Mouse (Mus musculus) cerebellum, postnatal 10 days (tissue): ENCODE results near the gene Nr3c2.
A peak's percentile ranks its signal among the peaks of the same experiment; 100 is the strongest.

Experiments used
- DNase-seq, 2 experiments: peaks; one replicate each; pipeline ENCODE4 v3.0.0; 2021; ENCODE audit warnings: mixed read lengths in 2 of 2

Nr3c2 gene

DNA sequence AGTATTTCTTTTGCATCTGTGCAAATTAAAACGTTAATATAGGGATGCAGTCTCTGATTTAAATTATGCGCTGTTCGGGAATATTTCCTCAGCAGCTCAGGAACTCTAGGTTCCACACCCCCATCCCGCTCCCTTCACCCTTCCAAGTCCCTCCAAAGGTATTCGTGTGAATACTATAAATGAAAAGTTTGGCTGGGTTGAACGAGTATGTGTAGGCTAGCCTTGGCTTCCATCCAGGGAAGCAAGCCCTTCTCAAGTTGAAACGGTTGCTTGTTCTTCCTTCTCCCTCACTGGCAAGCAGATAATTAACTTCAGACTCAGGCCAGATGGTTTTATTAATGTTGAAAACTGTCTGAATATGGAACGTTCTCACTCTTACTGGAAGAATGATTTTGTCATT lies 186.8 kb downstream of the Nr3c2 start:
- peak in 1 of 2 experiments; percentile 19 for DNase-seq

DNA sequence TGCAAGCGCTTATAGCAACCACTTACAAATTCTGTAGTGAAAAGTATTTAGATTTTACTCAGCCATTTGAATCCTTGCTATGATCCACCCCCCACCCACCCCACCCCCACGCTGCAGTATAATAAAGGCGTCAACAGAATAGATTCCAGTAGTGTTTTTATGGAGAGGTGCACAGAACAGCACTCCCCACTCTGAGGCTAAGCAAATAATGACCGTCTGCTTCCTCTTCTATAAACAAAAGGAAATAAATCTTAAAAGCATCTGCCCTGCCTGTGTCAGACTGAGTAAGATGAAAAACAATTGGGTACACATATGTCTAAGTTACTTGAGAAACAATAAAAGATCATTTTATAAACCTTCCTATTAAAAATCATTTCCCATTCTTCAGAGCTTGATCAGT lies 197.5 kb downstream of the Nr3c2 start:
- no peak for DNase-seq

DNA sequence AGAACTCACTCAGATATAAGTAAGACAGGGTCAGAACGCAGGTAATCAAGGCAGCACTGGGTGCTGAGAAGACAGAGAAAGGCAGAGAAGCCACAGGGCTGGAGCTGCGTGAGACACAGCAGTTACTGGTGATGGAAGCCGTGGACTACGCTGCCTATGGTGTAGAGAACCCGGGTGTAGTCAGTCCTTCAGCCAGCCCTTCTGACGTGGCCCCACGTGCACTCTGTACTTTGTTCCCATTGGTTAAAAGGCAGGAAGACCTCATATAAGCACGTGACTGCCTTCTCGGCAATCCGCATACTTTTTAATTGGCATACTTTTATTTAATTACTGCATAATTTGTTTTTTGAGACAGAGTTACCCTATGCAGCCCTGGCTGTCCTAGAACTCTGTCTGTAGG lies 198.9 kb downstream of the Nr3c2 start:
- DNase-seq: no peak

DNA sequence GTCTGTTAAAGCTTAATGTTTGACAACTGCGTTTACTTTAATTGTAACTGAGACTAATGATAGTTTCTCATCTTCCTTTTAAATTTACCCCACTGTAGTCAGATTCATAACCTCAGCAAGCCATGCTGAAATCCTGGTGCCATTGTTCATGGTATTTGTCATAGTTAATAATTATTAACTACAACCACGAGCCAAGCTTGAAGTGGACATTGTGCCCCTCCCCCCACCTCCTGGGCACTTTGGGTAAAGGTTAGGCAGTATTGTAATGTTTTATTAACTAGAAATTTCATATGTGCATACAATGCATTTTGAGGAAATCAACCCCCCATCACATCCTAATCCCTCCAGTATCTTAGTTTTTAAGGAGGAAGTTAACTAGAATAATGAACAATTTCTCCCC lies 201.1 kb downstream of the Nr3c2 start:
- no peak for DNase-seq

DNA sequence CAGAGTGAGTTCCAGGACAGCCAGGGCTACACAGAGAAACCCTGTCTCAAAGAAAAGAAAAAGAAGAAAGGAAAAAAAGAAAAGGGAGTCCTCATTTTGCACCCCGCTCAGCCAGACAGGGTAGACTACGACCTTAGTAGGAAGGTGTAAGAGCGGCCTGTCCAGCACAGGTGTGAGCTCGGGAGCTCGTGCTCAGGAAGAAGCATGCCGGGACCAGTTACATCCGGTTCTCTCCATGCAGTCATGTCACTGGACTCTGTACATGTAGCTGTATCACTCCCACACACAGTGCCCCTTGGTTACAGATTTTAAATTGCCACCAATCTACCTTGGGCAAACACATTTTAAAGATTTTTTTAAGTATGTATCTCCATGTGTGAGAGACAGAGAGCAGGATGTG lies 203.6 kb downstream of the Nr3c2 start:
- no peak for DNase-seq

DNA sequence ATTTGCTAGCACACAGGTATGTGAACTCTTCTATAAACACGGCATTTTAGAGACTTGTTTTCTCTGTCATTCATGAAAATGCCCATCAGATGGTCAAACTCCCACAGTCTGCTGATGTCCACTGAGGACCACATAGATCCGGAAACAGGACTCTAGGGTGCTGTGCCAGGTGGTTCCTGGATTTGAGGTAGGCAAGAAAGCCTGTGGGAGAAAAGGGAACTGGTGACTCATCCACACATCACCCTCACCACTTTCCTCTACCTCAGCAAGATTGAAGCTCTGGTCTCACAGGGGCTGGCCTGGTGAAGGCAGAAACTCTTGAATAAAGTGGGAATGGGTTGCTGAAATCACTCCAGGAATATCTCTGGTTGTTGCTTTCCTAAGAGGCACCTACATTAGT lies 213.5 kb downstream of the Nr3c2 start:
- no peak for DNase-seq

DNA sequence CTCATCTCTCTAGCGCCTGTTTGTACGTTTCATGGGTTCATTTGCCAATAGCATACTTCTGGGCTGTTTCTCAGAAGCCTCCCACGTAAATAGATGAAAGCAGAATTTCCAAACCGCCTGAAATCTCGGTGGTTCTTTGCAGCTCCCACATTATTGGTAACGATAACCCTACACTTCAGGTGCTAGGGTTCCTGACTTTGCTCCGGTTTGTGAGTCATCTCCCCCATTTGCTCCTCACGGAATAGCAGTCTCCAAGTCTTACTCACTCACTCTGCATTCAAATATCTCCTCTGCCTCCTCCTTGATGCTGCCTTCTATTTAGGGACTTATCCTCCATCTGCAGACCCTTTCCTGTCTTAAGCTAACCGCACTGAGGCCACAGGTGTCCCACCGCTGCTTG lies 215.5 kb downstream of the Nr3c2 start:
- DNase-seq: no peak

DNA sequence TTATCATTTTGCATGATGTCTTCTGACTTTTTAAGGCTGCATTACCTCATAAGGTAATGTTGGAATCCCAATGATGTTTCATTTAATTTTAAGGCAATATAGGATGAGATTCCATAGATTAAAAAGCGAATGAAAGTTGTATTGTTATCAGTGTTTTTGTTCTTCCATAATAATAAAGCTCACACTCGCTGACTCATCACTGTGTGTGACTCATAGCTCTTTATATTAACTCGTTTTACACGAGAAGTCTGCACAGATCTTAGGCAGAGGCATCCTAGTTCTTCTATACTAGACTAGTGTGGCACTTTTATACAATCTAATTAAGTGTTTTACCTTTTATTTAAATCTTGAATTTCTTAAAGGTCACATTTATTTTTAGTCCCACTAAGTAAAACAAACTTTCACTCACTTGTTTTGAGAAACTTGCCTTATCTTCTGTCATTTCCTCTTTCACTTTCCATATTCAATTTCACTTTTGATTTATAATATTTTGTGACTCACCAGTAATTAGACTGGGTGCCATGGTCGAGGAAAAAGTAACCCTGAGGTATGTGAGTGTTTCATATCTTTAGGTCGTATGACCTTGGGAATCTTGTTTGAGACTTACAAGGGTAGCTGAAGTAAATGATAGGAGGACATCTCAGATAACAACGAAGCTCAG lies 217.3 kb downstream of the Nr3c2 start:
- no peak for DNase-seq

DNA sequence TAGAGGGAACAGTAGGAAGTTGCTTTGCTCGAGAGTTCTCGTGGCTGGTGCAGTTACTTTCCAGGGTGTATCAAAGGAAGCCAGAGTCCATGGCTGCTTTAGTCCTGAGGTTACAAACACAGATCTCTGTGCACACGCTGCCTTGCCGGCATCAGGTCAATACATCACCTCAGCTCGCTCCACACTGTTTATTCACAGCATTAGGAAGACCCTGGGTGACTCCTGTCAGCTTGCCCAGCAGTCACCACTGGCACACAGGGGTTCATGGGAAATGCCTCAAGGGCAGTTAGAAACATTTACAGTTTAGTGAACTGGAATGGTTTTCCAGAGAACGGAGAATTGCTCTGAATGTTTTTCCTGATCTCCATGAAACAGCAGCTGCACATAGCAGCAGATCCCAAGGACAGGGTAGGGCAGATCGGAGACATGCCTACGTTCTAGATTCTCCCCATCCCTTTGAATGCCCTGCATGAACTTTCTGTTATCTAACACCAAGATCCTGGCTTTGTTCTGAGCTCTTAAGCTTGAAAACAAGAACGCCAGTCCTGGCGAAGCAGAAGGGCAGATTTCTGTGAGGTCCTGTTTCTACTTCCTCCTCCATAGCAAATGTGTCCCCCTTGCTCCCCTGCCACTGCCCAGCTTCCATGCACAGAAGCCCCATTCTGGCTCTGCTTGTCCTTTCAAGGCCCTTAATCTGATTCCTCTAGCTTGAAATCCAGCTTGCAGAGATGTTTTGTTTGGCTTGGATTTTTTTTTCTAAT lies 221.7 kb downstream of the Nr3c2 start:
- DNase-seq: peak; percentile 12

DNA sequence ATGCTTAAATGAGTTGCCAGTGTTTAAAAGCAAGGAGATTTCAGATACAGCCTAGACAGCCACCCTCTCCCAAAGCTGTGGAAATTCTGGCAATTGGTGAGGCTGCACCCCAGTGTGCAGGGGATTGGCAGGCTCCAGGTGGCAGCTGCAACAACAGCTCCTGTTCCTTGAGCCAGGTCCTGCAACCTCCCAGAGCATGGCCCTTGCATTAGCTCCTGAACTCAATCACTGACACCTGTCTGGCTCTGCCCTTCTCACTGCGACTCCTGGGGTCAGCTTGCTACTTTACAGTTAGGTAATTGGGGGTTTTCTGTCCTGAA lies 222.3 kb downstream of the Nr3c2 start:
- peak; percentile 37 to 64 for DNase-seq

DNA sequence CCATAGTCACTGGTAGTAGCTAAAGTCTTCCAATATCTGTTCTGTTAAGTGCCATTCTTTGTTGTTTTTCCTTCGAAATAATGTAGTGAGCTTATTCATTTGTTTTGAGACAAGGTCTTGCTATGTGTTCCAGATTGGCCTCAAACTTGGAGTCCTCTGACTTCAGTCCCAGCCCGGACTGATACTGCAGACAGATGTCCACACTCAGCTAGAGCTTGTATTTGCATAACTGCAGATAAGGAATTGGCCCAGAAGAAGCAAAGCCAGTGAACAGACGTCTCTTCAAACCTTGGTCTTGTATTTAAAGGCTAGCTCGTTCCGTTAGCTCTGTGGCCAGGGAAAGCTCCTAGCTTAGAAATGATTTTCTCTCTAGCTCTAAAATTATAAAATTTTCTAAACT lies 223.1 kb downstream of the Nr3c2 start:
- DNase-seq: peak in 1 of 2 experiments; percentile 6

DNA sequence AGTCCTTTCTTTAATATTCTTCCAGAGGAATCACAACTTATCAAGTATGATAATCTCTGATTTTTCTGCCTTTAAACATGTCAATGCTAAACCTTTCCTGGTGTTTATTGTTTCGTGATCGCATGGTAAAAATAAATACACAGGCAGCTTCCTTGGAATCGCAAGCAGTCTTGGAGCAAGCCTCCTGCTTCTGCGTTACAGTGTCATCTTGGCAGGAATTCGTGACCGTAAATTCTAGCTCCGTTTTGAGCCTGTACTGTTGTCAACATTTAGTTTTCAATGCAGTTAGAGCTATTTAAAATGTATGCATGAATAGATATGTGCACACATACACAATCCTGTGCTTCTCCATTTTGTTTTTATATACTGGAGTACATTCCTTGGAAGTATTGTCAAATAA lies 226.5 kb downstream of the Nr3c2 start:
- no peak for DNase-seq

DNA sequence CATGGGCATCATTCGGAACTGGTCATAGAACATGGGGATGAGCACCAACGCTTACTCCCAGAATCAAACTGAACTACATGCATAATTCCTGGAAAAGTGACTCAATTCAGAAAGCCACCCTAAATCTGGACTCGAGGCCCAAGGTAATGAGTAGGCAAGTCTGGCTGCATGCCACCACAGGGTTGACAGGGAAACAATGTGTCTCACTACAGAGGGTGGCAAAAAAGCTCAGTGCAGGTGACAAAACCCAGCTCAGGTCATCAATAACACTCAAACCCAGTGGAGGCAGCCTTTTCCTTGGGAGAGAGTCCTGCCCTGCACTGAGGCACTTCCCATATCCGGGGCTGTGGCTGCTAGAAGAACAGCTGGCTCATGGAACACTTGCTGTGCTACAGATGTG lies 228.8 kb downstream of the Nr3c2 start:
- DNase-seq: no peak

DNA sequence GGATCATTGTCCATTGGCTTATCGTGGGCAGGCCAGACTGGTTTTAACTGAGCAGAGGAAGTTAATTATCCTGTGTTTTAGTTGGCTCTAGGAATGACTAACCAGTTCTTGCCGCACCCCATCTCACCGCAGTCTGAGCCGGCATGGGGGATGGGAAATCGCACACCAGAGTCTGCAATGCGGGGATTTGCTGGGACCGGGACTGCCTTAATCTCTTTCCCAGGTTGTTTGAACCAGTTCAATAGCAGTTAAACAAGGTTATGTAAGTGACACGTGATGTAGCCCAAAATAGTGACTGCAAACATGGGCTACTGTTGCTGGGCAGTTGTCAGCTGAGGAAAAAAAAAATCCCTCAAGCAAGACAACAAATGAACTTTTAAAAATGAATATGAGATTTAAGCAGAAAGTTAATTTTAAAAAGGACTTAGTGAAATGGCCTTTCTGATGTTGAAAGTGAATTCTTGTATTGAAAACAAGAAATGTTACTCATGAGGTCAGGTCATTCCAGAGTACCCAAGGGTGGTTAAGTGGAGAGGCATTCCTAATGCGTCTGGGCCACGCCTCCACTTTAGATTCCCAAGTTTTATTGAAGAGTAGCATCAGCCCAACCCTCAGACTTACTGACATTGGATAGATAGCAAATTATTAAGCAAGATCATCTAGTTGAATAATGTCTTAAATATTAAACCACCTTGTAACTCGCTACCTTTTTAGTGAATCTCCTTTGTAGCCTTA lies 233.8 kb downstream of the Nr3c2 start:
- peak; percentile 5 to 15 for DNase-seq

DNA sequence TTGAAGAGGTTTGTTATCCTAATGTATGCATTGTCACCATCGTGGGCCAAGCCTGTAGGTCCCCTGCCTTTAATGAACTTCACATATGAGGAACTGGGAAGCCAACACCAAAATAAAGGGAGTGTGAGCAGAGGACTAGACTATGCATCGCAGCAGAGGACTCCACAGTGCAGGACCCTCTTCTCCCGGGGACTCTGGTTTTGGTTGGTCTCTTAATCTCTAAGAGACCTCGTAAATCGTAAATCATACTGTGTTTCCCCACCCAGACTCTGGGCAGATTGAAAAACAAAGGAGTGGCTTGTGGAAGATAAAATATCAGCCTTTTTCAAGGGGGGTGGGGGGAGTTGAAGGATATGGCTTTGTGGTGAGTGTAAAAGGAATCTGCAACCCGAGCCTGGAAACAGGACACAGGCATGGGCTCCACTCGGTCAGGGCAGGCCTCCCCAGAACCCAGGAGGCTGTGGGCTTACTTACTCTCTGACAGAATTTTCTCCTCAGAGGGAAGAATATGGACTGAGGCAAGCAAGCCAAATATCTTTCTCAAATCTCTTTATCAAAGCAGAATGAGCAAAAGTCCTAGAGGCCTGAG lies 234.6 kb downstream of the Nr3c2 start:
- no peak for DNase-seq

DNA sequence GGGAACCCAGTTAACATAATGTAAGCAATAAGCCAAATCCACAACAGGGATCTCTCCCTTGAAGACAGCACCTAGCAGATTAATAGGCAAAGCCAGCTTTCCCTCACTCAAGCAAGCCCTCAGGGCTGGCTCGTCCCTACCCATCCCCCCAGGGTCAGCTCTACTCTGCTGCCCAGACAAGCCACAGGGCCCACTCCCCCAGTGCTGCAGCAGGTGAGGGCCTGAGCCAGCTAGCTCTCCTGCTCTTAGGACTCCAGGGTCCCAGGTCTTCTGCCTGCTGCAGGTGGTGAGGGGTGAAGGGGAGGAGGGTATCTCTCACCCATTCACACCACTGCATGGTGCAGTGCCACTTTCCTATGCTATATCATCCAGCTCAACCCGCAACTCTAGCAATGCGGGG lies 246.0 kb downstream of the Nr3c2 start:
- DNase-seq: no peak

DNA sequence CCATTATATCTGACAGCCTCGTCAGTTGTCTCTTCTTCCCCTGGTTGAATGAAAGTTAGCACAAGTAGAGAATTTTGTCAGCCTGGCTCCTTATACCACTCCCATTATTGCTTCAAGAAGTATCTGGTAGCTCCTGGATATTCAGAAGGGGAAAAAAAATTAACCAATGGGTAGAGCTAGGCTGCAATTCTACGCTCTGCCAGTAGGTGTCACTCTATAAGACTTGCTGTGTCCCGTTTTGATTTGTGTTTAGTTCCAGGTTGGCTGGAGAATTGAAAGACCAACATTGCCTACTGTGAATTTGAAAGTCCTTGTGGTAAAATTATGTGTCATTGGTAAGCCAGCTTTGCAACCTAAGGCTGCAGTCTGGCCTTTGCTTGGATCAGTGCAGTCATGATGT lies 255.3 kb downstream of the Nr3c2 start:
- peak; percentile 29 for DNase-seq

DNA sequence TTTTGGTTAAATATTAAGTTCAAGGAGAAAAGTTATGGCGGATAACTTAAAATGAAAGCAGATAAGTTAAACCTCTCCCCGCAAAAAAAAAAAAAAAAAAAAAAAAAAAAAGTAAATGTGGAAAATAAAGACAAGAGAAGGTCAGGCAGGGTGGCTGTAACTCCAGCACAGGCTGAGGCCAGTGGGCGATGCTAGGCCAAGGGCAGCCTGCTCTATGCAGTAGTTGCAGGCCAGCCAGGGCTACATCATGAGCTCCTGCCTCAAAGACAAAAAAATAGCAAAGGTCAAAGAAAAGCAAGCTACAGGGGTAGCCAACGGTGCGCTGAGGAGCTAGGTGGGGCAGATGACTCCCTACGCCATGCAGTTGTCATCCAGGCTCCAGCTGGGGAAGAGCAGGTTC lies 270.1 kb downstream of the Nr3c2 start:
- no peak for DNase-seq

DNA sequence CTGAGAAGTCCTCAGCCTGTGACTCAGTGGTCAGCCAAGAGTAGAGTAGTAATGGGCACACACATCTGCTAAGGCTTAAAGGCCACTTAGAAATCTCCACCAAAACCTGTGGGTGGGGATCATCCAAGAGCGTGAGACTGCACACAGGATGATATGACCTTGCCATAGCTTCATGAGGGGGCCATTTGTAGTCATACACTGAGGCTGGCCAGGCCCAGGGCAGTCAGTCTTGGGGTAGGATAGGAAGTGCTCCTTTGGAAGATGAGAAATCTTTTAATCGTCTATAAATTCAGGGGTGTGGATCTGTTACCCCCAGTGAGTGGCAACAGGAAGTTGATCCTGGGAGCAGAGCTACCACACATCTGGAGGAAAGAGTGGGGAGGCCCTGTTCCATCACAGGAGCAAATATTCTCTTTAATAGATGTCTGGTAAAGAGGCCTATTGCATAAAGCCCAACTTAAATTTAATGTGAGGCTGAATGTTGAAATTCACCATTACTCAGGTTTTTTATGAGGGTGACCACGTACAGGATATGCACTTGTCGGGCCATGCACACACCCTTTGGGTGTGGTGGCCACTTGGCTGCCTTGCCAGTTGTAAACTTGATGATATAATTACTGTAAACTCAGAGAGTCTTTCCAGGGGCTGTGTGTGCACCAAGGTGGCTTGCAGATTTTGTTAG lies 270.7 kb downstream of the Nr3c2 start:
- DNase-seq: no peak

DNA sequence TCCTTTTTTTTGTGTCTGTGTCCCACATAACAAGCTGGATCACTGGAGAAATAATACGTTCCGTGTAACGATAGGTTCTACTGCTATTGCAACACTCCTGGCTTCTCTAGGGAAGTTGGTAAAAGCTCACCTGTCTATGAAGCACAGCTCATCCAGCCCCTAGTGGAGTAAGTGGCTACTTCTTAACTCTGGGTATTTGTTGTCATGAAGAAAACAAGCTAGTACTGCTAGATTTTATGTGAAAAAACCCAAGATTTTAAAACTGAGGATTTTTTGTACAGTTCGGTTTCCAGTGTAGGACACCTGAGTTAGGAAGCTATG lies 271.2 kb downstream of the Nr3c2 start:
- no peak for DNase-seq

DNA sequence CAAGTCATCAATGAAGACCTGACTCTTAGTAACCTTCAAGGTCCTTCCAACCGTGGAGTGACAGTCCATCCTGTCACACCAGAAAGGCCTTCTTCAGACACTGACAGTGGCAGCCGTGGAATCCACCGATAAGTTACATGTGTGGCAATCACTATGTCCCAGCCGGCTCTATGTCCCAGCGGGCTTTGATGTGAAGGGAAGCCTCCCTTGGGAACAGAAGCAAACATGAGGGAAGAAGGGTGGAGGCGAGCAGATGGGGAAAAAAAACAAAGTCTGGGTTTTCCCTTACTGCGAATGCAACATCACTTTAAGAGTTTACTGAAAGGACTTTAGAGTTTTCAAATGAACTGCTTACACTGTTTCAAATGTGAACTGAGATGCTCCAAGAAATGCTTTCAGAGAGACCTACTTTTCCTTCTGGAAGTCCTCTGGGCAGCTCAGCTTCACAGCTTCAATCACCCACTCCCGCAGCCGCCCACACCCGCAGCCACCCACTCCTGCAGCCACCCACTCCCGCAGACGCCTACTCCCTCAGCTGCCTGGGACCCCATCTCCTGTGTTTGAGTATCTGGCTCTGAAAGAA lies 273.9 kb downstream of the Nr3c2 start:
- no peak for DNase-seq

DNA sequence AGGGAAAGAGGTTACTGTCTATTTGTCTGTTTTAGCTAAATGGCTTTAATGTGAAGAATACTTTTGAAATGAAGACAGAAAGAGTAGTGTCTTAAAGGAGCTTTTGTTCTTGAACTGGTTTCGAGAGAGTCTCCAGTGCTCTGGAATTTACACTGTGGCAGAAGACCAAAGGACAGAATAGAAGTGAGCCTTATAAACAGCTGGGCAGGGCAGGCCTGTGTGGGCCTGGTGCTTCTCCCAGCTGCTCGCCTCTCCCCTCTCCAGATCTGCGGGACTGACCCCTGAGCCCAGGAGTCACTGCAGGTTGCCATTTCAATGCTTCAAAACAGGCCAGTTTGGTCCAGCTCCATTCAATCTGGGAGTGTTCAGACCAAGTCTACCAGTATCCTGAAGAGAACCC lies 274.5 kb downstream of the Nr3c2 start:
- no peak for DNase-seq

DNA sequence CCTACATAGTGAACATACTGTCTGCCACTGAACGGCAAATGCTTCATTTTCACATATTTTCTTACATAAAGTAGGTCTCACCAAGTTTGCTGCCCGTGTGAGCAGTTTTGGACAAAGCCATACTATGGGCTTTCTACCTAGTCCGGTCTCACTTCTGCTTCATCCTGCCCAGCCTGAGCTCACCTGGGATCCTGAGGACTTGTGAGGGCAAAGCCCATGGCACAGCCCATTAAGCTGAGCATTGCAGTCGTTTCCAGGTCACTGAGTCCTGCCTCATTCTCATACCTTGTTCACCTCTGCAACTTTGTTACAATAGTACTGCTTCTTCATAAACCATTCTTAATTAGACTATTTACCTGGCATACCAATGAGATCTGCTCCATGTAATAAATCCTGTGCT lies 276.2 kb downstream of the Nr3c2 start:
- no peak for DNase-seq
